Mouse (Mus musculus) heart, adult 2 months (tissue): ENCODE measurements at regions not wholly inside any gene's neighbourhood (a gene's known extent, or its start where the extent isn't known, plus 50 kb on each side); places are given as distances from the start of the nearest gene placed in this dataset.

ENCODE experiments used
- DNase-seq, 2 experiments: peaks; one replicate each; pipeline ENCODE4 v3.0.0; 2021
- H3K27ac ChIP-seq: fragments of 200-600 bp; 2 replicates; pipeline ENCODE4 v1.8.1; 2022
- H3K27me3 ChIP-seq: fragments of 200-500 bp; 2 replicates; pipeline ENCODE4 v1.6.1; 2012; ENCODE audit warnings: mild to moderate bottlenecking, low read length, inconsistent platforms, mixed read lengths; ENCODE audit not compliant: control insufficient read depth, insufficient read depth
- H3K36me3 ChIP-seq: fragments of 200-500 bp; 2 replicates; pipeline ENCODE4 v1.6.1; 2012; ENCODE audit warnings: low read length, inconsistent platforms; ENCODE audit not compliant: control insufficient read depth, insufficient read depth
- H3K4me1 ChIP-seq: fragments of 200-500 bp; 2 replicates; pipeline ENCODE4 v1.6.1; 2011; ENCODE audit warnings: low read length; ENCODE audit not compliant: control insufficient read depth, insufficient read depth
- H3K4me3 ChIP-seq: fragments of 200-600 bp; 2 replicates; pipeline ENCODE4 v1.8.1; 2022
- H3K79me2 ChIP-seq: fragments of 200-500 bp; replicated peaks from 2 replicates; pipeline ENCODE4 v1.6.1; 2012; ENCODE audit warnings: mild to moderate bottlenecking, inconsistent platforms, low read length, moderate library complexity, mixed read lengths; ENCODE audit not compliant: control insufficient read depth, insufficient read depth
- H3K9ac ChIP-seq: fragments of 200-500 bp; 2 replicates; pipeline ENCODE4 v1.6.1; 2012; ENCODE audit warnings: low read depth, mild to moderate bottlenecking, control low read depth, inconsistent platforms, low read length, mixed read lengths
- CTCF ChIP-seq: fragments of 200-600 bp; IDR thresholded peaks from 2 replicates; pipeline ENCODE4 v1.8.1; 2022; ENCODE audit warnings: antibody characterized with exemption, mild to moderate bottlenecking, moderate library complexity
- EP300 ChIP-seq: fragments of 200-500 bp; IDR thresholded peaks from 2 replicates; pipeline ENCODE4 v1.6.1; 2011; ENCODE audit warnings: low read depth, low read length, control low read depth; ENCODE audit not compliant: insufficient read depth
- POLR2A ChIP-seq: fragments of 200-500 bp; IDR thresholded peaks from 2 replicates; pipeline ENCODE4 v1.6.1; 2011; ENCODE audit warnings: mild to moderate bottlenecking, low read depth, low read length, control low read depth; ENCODE audit not compliant: insufficient read depth
- WGBS: fragments of 180-500 bp; shearing (Covaris S2); methylation state at CpG from one replicate; pipeline ENCODE4 v1.1.7; 2018; 5-methylcytosine and 5-hydroxymethylcytosine counted together
- intact Hi-C: fragments of 180-260 bp; cut with DNase I; formaldehyde crosslinking; loops from one replicate; pipeline ENCODE4 v1.15.1; 2025

DNA sequence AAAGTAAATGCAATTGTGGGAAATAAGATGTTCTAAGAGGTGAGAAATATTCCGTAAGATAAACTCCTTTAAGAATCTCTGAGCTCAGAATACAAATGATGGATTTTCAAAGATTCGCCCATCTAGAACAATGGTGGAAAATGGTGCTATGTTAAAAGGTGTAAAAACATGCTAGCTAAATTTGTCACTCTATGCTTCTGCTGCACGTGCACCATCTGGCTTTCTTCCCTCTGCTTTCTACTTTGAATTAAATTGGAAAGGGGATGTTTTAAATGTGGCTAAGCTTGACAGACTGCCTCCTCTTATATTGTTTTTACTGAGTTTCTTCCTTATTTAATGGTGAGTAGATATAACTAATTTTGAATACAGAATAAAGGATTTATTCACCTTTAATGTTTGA, 887.7 kb upstream of the Map3k7 start:
- no peaks in the 10 kb centered on the region for H3K36me3 ChIP-seq
- H3K9ac ChIP-seq: no peak overlapping the region
- TF ChIP-seq POLR2A: no peak
- no peak for TF ChIP-seq CTCF
- TF ChIP-seq EP300: no peak
- no peaks in the 10 kb centered on the region for H3K27me3 ChIP-seq
- no peaks in the 10 kb centered on the region for H3K79me2 ChIP-seq
- H3K4me3 ChIP-seq: no peak overlapping the region
- no peak for DNase-seq
- H3K4me1 ChIP-seq: no peaks in the 10 kb centered on the region
- H3K27ac ChIP-seq: no peak overlapping the region
- 82% methylated on average over 3 of the region's 3 CpGs for WGBS
- intact Hi-C loops: no loop called here

DNA sequence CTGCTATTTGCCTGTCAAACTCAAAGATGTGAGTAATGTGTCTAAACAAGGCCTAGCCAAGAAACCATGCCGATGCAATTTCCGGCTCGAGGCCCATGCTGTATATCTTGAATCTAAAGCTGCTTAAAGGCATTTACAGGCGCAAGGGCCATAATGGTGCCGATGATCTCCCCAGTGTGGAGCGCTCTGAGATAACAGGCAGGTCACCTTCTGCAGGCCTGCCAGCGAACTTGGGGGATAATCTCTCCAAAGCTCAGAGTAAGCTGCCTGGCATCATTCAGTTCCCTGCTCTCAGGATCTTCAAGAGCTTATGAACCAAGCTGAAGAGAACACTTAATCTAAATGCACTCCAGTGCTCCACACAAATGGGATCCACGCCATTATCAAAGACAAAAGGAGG, 842.3 kb upstream of the Map3k7 start:
- no peaks in the 10 kb centered on the region for H3K36me3 ChIP-seq
- intact Hi-C loops: no loop called here
- 60% methylated on average over 8 of the region's 8 CpGs for WGBS
- no peak overlapping the region for H3K4me3 ChIP-seq
- H3K9ac ChIP-seq: no peak overlapping the region
- H3K4me1 ChIP-seq: no peaks in the 10 kb centered on the region
- no peak overlapping the region for H3K27ac ChIP-seq
- DNase-seq: no peak
- no peaks in the 10 kb centered on the region for H3K27me3 ChIP-seq
- H3K79me2 ChIP-seq: no peaks in the 10 kb centered on the region
- TF ChIP-seq CTCF (no peak), EP300 (no peak), POLR2A (no peak)

DNA sequence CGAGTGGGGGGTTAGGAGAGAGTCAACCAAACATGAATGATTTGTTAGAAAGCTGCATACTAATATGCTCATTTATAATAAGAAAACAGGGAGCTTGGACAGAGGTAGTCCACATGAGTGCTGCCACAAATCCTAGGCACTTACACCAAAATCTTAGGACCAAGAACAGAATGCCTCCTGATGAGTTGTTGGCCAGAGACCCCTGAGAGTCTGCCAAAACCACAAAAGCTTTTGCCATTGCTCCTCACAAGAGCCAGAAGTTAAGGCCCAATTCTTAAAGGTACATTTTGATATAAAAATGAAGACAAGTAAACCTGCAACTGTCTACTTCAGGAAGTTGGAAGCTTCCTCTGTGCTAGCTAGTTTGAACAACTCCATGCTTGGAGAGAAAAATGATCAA, 820.7 kb upstream of the Map3k7 start:
- H3K4me1 ChIP-seq: no peaks in the 10 kb centered on the region
- no peak for DNase-seq
- no peak overlapping the region for H3K9ac ChIP-seq
- no peaks in the 10 kb centered on the region for H3K27me3 ChIP-seq
- H3K79me2 ChIP-seq: no peaks in the 10 kb centered on the region
- H3K4me3 ChIP-seq: no peak overlapping the region
- TF ChIP-seq CTCF: no peak
- TF ChIP-seq POLR2A: no peak
- TF ChIP-seq EP300: no peak
- WGBS: 70% methylated on average over 1 of the region's 1 CpGs
- no peak overlapping the region for H3K27ac ChIP-seq
- intact Hi-C loops: no loop called here
- no peaks in the 10 kb centered on the region for H3K36me3 ChIP-seq

DNA sequence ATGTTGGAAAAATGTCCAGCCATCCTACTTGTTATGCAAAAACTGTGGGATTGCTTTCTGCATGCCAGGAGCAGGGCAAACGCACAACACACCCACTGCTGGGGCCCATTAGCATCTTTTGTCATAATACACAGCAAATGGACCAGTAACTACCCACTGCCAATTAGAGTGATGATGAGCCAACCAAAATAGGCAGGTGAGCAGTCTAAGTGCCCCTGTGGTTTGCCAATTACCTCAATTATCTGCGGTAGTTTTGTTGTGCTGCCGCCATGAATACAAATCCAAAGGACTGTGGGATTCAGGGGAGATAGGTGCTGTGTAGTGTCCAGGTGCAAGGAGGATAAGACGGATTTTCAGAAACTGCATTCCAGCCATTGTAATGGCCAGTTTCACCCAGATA, 796.5 kb upstream of the Map3k7 start:
- TF ChIP-seq POLR2A (no peak), CTCF (no peak), EP300 (no peak)
- 91% methylated on average over 4 of the region's 4 CpGs for WGBS
- Histone ChIP-seq H3K4me1 (no peaks in the 10 kb centered on the region), H3K36me3 (no peaks in the 10 kb centered on the region), H3K4me3 (no peak overlapping the region), H3K79me2 (no peaks in the 10 kb centered on the region), H3K27me3 (no peaks in the 10 kb centered on the region), H3K27ac (no peak overlapping the region), H3K9ac (no peak overlapping the region)
- intact Hi-C loops: no loop called here
- no peak for DNase-seq

DNA sequence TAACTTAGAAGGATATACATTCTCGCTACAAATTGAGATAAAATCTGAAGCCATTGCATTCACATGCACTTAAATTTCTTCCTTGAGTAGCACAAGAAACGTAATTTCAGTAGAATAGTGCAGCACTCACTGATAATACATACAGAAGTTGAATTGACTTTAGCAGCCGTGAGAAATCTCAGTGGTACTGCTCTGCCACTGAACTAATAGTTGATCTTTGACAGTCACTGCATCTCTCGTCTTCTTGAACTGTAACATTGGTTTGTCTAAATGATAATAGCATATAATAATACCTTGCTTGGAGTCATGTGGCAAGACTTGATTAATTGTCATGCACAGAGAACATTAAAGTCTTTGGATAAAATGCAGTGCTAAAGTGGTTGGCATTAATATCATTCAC, 795.5 kb upstream of the Map3k7 start:
- no peak for DNase-seq
- TF ChIP-seq CTCF (no peak), POLR2A (no peak), EP300 (no peak)
- H3K4me1 ChIP-seq: no peaks in the 10 kb centered on the region
- no peaks in the 10 kb centered on the region for H3K36me3 ChIP-seq
- H3K27me3 ChIP-seq: no peaks in the 10 kb centered on the region
- no peak overlapping the region for H3K9ac ChIP-seq
- H3K4me3 ChIP-seq: no peak overlapping the region
- H3K27ac ChIP-seq: no peak overlapping the region
- intact Hi-C loops: no loop called here
- 69% methylated on average over 4 of the region's 4 CpGs for WGBS
- H3K79me2 ChIP-seq: no peaks in the 10 kb centered on the region

DNA sequence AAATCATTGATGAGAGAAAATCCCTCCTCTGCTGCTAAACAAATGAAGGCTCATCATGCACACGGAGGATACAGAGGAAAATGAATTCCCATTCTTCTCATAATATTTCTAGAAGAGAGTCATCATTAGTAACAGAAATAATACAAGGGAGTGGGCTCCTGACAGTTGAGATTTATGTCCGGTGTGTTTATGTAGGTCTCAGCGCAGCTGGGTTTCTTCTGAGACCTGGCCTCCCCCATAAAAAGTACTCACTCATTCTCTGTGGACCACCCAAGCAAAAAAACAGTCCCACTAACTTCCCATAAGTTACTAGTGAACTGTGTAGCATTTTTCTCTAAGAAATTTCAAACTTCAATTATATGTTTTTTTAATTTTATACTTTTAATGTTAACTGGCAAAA, 792.7 kb upstream of the Map3k7 start:
- Histone ChIP-seq H3K4me1 (no peaks in the 10 kb centered on the region), H3K27ac (no peak overlapping the region), H3K9ac (no peak overlapping the region), H3K27me3 (no peaks in the 10 kb centered on the region), H3K79me2 (no peaks in the 10 kb centered on the region), H3K36me3 (no peaks in the 10 kb centered on the region), H3K4me3 (no peak overlapping the region)
- DNase-seq: no peak
- WGBS: 68% methylated on average over 3 of the region's 3 CpGs
- intact Hi-C loops: no loop called here
- TF ChIP-seq POLR2A (no peak), CTCF (no peak)

DNA sequence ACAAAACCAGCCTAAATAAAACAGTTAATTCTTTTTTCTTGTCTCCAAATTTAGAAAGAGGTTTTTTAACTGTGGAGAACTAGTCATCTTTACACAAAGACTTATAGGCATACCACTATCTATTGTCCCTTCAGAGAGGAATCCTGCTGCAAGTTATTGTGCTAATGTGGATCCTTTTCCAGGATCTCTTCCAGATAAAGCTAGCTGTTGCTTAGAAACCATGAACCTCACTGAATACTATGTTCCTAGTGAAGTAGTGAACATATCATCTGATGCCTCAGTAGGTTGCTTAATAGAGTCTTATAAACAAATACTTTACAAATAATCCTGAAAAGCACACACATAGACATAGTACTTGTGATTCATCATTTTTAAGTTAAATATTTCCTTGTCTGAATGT, 766.0 kb upstream of the Map3k7 start:
- Histone ChIP-seq H3K9ac (no peak overlapping the region), H3K27me3 (no peaks in the 10 kb centered on the region), H3K36me3 (no peaks in the 10 kb centered on the region), H3K4me3 (no peak overlapping the region), H3K4me1 (no peaks in the 10 kb centered on the region), H3K27ac (no peak overlapping the region), H3K79me2 (no peaks in the 10 kb centered on the region)
- no peak for TF ChIP-seq CTCF
- TF ChIP-seq POLR2A: no peak
- TF ChIP-seq EP300: no peak
- intact Hi-C loops: no loop called here
- no peak for DNase-seq
